Mouse (Mus musculus) lung, postnatal 36 days (tissue): ENCODE measurements at regions not wholly inside any gene's neighbourhood (a gene's known extent, or its start where the extent isn't known, plus 50 kb on each side); places are given as distances from the start of the nearest gene placed in this dataset.

Source experiments
- DNase-seq: peaks from one replicate; pipeline ENCODE4 v3.0.0; 2022; ENCODE audit warnings: mixed read lengths

- DNase-seq = no peak
These were observed 172.2 kb upstream of the Klhl29 start for GRCm38 (mm10) chr12:5547698-5548097.

GRCm38 (mm10) chr12:5542701-5543100 is 167.2 kb upstream of the Klhl29 start:
- no peak for DNase-seq

GRCm38 (mm10) chr12:5496299-5496698 is 120.8 kb upstream of the Klhl29 start:
- no peak for DNase-seq

- DNase-seq = peak; percentile 13
These were observed 119.4 kb upstream of the Klhl29 start for GRCm38 (mm10) chr12:5494657-5495512.

- no peak for DNase-seq
These were observed 88.9 kb upstream of the Klhl29 start for GRCm38 (mm10) chr12:5464250-5464899.

- DNase-seq = no peak
These were observed 77.7 kb upstream of the Klhl29 start for GRCm38 (mm10) chr12:5453157-5453556.

- no peak for DNase-seq
These were observed 68.2 kb upstream of the Klhl29 start for GRCm38 (mm10) chr12:5443730-5444129.

GRCm38 (mm10) chr12:5443091-5443531 is 67.6 kb upstream of the Klhl29 start:
- no peak for DNase-seq

GRCm38 (mm10) chr12:5442679-5443078 is 67.2 kb upstream of the Klhl29 start:
- no peak for DNase-seq

- no peak for DNase-seq
These were observed 65.0 kb upstream of the Klhl29 start for GRCm38 (mm10) chr12:5440482-5440881.

- DNase-seq = no peak
These were observed 60.4 kb upstream of the Klhl29 start for GRCm38 (mm10) chr12:5435876-5436275.

- no peak for DNase-seq
These were observed 58.6 kb upstream of the Klhl29 start for GRCm38 (mm10) chr12:5434060-5434459.

- no peak for DNase-seq
These were observed 57.2 kb upstream of the Klhl29 start for GRCm38 (mm10) chr12:5432688-5433087.

- DNase-seq = no peak
These were observed 53.3 kb upstream of the Klhl29 start for GRCm38 (mm10) chr12:5428733-5429132.
